Mouse (Mus musculus) heart, adult 11 months (tissue): Measurements from ENCODE around the gene Sept11.

Experiments
- DNase-seq: peaks from one replicate; pipeline ENCODE4 v3.0.0; 2022

Sept11 gene

DNA sequence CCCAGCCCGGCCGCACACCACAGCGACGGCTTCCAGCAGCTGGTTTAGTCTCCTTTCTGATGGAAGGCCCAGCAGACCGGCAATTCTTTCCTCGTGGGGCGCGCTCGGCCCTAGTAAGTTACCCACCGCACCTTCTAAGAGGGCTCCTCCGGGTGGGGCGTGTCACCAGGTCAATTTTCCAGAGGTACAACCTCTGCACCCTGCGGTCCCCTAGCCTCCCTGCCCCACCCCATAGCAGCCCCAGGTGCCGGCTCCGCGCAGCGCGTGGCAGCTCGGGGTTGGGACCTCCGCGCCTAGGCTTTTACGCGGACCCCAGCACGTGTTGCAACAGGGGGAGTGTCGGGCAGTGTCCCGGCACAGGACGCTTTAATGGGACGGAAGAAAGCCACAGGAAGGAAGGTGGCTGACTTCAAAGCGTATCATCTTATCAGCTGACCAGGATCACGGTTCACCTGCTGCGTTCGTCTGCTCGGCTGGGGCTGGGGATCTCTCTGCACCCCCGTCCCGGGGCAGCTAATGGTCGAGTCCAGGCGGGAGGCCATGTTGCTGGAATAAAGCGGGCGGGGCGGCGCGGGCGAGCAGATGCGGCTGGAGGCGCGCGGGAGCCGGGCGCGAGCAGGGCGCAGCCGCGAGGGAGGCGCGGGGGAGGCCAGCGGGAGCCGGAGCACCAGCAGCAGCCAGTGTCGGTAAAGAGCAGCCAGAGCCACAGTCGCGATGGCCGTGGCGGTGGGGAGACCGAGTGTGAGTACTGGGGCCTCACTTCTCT lies at the start of gene Sept11:
Gene Sept11 (plus strand): TSS at position 581 of the 766 bp plus-strand sequence.
- DNase-seq: peak; percentile 99

DNA sequence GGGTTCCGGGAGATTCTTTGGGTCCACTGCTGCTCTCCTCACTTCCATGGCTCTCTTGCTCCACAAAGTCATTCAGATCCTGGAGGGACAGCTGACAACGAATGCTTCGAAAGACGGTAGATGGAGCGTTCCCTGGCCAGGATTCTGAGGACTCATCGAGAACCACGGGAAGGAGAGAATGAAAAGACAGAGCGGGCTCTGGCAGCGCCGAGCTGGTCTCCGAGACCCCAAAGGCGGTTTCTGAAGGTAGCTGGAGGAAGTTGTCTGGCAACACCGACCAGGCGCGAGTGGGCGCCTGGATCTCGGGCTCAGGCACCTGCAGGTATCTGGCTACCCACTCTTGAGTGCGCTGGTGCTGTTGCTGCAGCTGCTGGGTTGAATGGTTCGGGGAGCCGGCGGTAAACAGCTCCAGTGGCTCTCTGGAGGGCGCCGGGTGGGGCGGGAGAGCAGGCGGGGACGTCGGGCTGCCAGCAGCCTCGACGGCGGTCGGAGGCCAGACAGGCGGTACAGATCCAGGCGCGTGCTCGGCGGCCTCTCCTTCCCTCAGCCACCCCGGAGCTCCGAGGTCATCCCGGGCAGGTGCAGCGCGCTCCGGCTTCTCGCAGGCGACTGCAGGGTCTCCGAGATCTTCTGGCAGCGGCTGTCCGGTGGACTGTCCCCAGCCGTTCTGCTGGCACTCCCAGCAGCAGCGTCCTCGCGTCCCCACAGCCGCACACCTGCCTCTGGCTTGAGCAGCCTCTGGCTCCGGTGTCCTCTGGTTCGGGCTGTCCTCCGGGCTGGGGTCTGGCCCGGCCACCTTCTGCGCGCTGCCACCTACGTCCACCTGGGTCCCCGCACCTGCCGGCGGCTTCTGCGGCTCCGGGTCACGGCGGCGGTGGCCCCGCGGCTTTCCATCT lies 49.3 kb upstream of the Sept11 start:
- peak; percentile 87 for DNase-seq

DNA sequence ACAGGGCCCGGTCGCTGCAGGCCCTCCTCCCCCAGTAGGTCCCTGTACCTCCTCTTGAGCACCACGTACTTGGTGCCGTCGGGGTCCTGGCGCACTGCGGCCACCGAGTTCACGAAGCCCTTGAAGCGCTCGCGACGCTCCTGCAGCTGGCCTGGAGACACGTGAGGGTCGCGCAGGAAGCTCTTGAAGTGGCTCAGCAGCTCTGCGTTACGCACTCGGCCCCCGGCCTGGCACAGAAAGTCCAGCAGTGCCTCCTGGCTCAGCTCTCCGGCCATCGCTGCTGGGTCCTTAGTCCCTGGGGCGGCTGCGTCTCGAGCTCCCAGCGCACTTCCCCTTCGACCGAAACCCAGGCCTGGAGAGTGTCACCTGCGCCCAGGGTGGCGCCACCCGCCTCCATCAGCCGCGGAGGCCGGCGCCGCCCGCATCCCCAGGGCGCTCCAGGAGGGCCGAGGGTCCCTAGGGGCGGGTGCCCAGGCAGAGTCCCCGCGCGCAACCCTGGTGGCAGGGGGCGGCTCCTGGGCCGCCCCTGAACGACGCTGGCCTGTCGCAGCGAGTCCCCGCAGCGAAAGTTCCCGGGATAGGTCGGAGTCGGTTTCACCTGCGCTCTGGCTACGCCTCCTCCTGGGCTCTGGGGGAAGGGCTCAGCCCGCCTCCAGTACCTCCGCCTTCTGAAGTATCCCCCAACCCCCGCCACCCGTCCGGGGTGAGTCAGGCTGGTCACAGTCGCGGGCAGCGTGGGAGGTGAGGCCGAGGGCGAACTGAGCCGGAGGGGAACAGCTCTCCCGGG lies 48.5 kb upstream of the Sept11 start, which contains the start of gene Sowahb:
Gene Sowahb (minus strand): TSS at position 439 of the 787 bp plus-strand sequence.
- DNase-seq: peak; percentile 94

DNA sequence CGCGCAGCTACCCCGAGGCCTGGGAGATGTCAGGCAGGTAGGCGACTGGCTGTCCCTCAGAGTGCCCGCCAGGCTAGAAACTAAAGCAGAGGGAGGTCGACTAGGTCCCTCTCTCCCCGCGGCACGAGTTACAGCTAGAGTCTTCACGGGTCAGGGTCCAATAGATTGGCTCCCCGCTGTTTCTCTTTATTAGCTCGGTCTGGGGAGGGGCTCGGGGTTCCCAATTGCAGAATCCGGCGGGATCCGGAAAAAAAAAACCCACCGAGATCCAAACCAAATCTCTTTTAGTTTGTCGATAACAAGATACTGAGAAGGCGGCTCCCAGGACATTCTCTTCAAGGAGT lies 47.9 kb upstream of the Sept11 start:
- no peak for DNase-seq

GRCm38 (mm10) chr5:93046306-93046845 lies 46.9 kb upstream of the Sept11 start:
- DNase-seq: peak; percentile 43

DNA sequence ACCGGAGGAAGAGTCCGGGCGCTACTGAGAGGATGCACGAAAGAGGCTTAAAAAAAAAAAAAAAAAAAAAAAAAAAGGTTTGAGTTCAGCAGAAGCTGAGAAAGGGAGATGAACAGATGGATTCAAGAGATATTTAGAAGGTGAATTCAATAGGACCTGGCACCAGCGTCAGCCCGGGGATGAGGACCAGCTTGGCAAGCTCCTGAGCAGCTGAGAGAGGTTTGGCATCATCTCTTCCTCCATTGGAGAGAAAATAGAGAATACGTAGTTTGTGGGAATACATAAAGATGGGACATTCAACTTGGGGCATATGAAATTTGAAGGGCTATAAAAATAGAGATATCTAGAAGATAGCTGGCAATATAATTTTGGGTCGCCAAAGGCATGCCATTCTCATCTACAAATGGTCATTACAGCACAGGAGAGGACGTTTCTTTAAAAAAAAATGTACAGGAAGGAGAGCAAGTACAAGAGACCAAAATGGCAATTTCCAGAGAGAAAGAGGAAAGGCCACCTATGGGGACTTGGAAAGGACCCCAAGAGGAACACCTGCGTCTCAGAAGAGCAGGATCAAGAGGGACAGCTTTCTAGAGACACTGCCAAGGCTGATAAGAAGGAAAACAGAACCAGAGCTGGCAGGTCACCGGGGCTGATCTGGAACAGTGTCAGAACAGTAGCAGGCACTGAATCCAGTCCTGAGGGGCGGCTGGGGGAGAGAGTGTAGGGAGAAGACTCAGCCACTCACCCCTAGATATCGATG lies 44.6 kb upstream of the Sept11 start:
- DNase-seq: peak; percentile 36

GRCm38 (mm10) chr5:93049971-93050370 lies 43.3 kb upstream of the Sept11 start:
- peak; percentile 36 for DNase-seq

GRCm38 (mm10) chr5:93051041-93051440 lies 42.2 kb upstream of the Sept11 start:
- peak; percentile 54 for DNase-seq

GRCm38 (mm10) chr5:93051951-93052350 lies 41.3 kb upstream of the Sept11 start:
- peak; percentile 87 for DNase-seq

- DNase-seq: peak; percentile 61
Observed at GRCm38 (mm10) chr5:93053606-93054397, 39.4 kb upstream of the Sept11 start.

DNA sequence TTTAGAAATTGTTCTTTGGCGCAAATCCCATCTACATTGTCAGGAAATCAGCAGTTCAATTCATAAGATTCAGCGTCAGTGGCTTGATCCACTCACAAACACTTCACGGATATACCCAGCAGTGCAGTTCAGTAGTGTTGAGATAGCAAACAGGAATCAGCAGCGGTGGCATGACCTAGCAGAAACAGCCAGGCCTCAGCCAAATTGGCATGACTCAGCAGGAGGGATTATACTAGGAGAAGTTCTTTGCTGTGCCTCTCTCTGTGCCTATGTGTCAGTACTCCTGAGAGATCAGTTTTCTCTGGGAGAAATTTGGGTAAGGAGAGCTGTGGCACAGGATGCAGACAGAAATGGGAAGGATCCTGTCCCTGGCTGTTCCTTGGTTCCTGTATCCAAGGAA lies 32.4 kb upstream of the Sept11 start:
- no peak for DNase-seq

DNA sequence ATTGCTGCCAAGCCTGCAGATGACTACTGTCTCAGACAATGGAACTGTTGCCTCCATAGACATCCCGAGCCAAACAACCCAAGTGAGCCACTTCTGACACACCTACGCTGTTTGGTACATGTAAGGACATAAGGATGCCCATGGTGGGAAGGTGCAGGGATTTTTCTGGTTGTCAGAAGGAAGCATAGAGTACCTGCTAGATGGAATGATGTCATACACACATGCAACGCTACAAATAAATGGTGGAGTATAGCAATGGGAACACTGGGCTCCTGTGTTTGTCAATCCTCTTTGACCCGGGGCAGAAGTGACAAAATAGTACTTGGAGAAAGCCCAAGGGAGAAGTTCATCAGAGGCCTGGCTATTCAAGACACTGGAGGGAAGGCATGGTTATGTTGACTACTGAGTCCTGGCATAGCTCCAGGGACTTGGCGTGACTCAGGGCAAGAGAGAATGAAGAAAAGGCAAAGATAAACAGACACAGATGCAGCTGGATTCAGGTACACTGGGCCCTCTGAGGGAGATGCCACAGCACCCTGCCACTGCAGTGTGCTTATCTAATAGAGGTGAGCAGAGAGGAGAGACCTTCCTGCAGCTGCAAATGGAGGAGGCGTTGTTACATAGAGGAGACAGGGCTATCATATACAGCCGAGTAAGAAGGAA lies 15.4 kb upstream of the Sept11 start:
- no peak for DNase-seq

DNA sequence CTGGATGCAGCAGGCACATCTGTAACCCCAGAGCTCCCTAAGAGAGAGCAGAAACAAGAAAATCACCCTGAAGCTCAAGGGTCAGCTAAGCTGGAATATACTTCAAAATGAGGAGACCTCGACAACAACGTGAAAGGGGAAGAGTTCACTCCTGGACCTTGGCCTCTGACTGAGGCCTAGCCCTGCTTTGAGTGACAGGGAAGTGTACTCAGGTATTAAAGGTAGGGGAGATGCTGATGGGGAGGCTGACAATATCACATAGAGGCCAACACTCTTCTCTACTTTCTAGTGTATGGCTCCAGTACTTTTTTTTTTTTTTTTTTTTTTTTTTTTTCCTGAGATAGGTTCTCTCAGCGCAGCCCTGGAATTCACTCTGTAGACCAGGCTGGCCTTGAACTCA lies 13.6 kb upstream of the Sept11 start:
- DNase-seq: no peak

DNA sequence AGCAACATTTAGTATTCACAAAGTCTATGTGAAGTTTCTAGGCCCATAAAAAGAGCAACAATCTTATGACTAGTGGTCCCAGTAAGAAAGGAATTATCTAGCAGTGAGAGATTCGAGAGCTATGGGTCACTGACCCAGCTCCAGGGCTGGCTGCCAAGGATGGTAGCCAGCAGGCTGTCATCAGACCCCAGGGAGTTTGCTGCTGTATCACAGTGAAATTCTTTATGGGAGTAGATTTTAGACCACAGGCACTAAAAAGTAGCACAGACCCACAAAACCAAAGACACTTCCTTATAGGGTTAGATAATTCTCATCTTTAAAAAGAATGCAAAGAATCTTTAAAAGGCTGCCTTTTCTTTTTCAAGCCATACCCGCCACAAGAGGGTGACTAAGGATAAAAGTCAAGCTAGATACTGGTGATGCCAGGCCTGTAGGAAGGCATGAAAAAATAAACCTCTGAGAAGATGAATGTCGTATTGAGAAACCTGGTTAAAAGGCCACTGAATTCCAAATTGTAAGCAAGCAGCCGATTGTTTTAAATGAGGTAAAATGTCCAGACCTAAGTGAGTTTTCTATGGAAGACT lies 8.1 kb upstream of the Sept11 start:
- DNase-seq: peak; percentile 92

DNA sequence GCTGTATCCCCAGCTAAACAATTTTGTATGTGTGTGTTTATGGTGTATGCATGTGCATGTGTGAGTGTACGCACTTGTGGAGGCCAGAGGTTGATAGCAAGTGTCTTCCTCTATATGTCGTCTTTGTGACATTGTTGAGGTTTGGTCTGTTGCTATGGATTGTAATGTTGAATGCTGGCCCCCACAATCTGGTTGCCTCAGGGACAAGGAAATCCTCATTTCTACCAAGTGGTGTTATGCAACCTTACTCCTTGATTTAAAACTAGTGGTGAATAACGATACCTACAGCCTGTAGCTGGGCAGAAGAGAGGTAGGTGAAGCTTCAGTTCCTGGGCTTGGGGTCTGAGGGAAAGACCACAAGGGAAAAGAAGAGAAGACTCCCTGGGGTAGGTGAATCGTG lies 7.3 kb upstream of the Sept11 start:
- no peak for DNase-seq

- DNase-seq: peak; percentile 93
Observed at GRCm38 (mm10) chr5:93091266-93091665, 2.0 kb upstream of the Sept11 start.

- peak; percentile 97 for DNase-seq
Observed at GRCm38 (mm10) chr5:93092147-93092781, 973 bp upstream of the Sept11 start.

- peak; percentile 97 for DNase-seq
Observed at GRCm38 (mm10) chr5:93093638-93094527, 646 bp downstream of the Sept11 start.

DNA sequence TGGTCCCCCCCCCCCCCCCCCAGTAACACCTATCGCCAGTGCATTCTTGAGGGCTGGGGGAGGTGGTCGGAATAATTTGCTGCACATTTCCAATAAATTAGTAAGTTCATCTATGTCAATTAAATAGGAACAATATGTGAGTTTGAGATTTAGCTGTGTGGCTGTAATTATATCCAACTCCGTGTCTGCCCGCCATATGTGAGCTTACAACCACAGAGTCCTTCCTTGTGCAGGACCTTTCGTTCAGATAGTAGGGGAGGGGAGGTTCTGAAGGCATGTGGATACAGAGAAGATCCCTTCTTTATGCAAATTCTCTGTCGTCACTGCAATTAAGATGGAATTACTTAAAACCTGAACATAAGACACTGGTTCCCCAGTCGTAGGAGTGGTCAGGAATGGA lies 2.1 kb downstream of the Sept11 start:
- no peak for DNase-seq
